22 mouse cellular contexts compared by ENCODE assay signal in the genomic region with DNA sequence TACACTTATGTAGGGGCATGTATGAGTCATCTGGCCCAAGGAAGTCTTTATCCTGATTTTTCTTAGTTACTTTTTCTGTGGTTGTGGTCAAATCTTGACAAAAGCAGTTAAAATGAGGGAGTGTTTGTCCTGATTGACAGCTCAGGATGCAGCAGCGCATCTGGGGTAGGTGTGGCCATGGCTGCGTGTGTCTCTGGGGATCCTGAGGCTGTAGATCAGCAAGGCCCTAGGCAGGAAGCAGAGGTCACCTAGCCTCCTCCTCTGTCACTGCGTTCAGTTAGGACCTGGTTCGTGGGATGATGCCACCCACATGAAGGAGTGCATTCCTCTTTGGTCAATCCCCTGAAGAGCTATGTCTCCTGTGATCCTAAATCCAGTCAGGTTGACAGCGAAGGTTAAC.
"Had no signal": no experiment of that assay in that cellular context is flagged by ENCODE, and none has a peak within 500 bp of the region (broad histone marks: within the 10 kb centered on the region; RNA-seq: fewer than 3 reads in every experiment).

No protein-coding gene starts in this region.

- H3K36me3 ChIP-seq: limb, embryonic 12.5 days; limb, embryonic 15.5 days; lung, embryonic 15.5 days; midbrain, embryonic 12.5 days; midbrain, embryonic 15.5 days; neural tube, embryonic 12.5 days; neural tube, embryonic 15.5 days; stomach, embryonic 15.5 days had no signal

- H3K4me1 ChIP-seq: limb, embryonic 12.5 days; limb, embryonic 15.5 days; lung, embryonic 15.5 days; midbrain, embryonic 12.5 days; midbrain, embryonic 15.5 days; neural tube, embryonic 12.5 days; neural tube, embryonic 15.5 days; stomach, embryonic 15.5 days had no signal

- H3K9me3 ChIP-seq: limb, embryonic 12.5 days; limb, embryonic 15.5 days; lung, embryonic 15.5 days; midbrain, embryonic 12.5 days; midbrain, embryonic 15.5 days; neural tube, embryonic 12.5 days; neural tube, embryonic 15.5 days; stomach, embryonic 15.5 days had no signal

- H3K27ac ChIP-seq: kidney, postnatal 0 days; limb, embryonic 12.5 days; limb, embryonic 15.5 days; liver, embryonic 14.5 days; lung, embryonic 15.5 days; midbrain, embryonic 12.5 days; midbrain, embryonic 15.5 days; neural tube, embryonic 12.5 days; neural tube, embryonic 15.5 days; stomach, embryonic 15.5 days had no signal

- ATAC-seq: intestine, postnatal 0 days; liver, postnatal 0 days; midbrain, embryonic 15.5 days had no signal

- H3K27me3 ChIP-seq: limb, embryonic 12.5 days; limb, embryonic 15.5 days; lung, embryonic 15.5 days; midbrain, embryonic 12.5 days; midbrain, embryonic 15.5 days; neural tube, embryonic 12.5 days; neural tube, embryonic 15.5 days; stomach, embryonic 15.5 days had no signal

- H3K4me3 ChIP-seq: limb, embryonic 12.5 days; limb, embryonic 15.5 days; lung, embryonic 15.5 days; midbrain, embryonic 12.5 days; midbrain, embryonic 15.5 days; neural tube, embryonic 12.5 days; neural tube, embryonic 15.5 days; stomach, embryonic 15.5 days had no signal

- DNase-seq: kidney, adult 2 months; kidney, postnatal 4 days; left cerebral cortex, postnatal 4 days; liver, postnatal 0 days; lung, postnatal 10 days; lung, postnatal 36 days; right cerebral cortex, adult 18-20 months; right cerebral cortex, postnatal 14 days; right cerebral cortex, postnatal 4 days; thymus, postnatal 14 days; thymus, postnatal 4 days had no signal
